Mouse (Mus musculus): ENCODE measurements around the gene Hibadh. TPM values are rescaled to one million over a fixed set of nuclear protein-coding genes. Genes with fewer than 3 reads are reported as not detected.

The Hibadh gene
- polyA plus RNA-seq, 1 experiment from 2014 or later = 161 TPM

Other genes starting within 250 kb of the Hibadh start
- 113 and 115 TPM in 2 replicates for gene Tax1bp1, start 73.3 kb upstream of the Hibadh start, polyA plus RNA-seq (2015; fragmentation: Nextera tagmentation; extraction: Ambion mirVana)